Mouse (Mus musculus) lung, embryonic 14.5 days (tissue): ENCODE data around the gene 9130213A22Rik. TPM values are rescaled to one million over a fixed set of nuclear protein-coding genes. Genes with fewer than 3 reads are reported as not detected.

Source experiments
- ATAC-seq: fragments of 200-750 bp; cut with Nextera tagmentation; 2 replicates; pipeline ENCODE4 v1.8.0; 2017; ENCODE audit warnings: mild to moderate bottlenecking, moderate TSS enrichment, moderate library complexity; ENCODE audit not compliant: insufficient read depth
- DNase-seq: peaks from one replicate; pipeline ENCODE4 v3.0.0-alpha.2; 2015
- H3K27ac ChIP-seq: fragments of 300-500 bp; sonication (generic); 2 replicates; pipeline ENCODE4 v1.5.1; 2014; ENCODE audit warnings: low read depth, mild to moderate bottlenecking, moderate library complexity
- H3K27me3 ChIP-seq: fragments of 300-500 bp; sonication (generic); 2 replicates; pipeline ENCODE4 v1.6.1; 2014; ENCODE audit warnings: low read length, control low read depth; ENCODE audit not compliant: insufficient read depth
- H3K36me3 ChIP-seq: fragments of 300-500 bp; sonication (generic); 2 replicates; pipeline ENCODE4 v1.6.1; 2014; ENCODE audit warnings: control low read depth; ENCODE audit not compliant: insufficient read depth
- H3K4me1 ChIP-seq: fragments of 300-500 bp; sonication (generic); 2 replicates; pipeline ENCODE4 v1.6.1; 2014; ENCODE audit warnings: antibody characterized with exemption, control low read depth; ENCODE audit not compliant: insufficient read depth
- H3K4me2 ChIP-seq: fragments of 300-500 bp; sonication (generic); 2 replicates; pipeline ENCODE4 v1.6.1; 2014; ENCODE audit warnings: mild to moderate bottlenecking
- H3K4me3 ChIP-seq: fragments of 300-500 bp; sonication (generic); 2 replicates; pipeline ENCODE4 v1.5.1; 2014; ENCODE audit warnings: low read depth, low read length
- H3K9ac ChIP-seq: fragments of 300-500 bp; sonication (generic); 2 replicates; pipeline ENCODE4 v1.6.1; 2014
- H3K9me3 ChIP-seq: fragments of 300-500 bp; sonication (generic); 2 replicates; pipeline ENCODE4 v1.6.1; 2016; ENCODE audit warnings: low read depth, low read length, control low read depth
- CTCF ChIP-seq: IDR thresholded peaks from 2 replicates; pipeline ENCODE4 v1.5.1; 2016; ENCODE audit warnings: antibody characterized with exemption, low read depth
- WGBS: fragments of 180-500 bp; shearing (Covaris S2); extraction: QIAGEN DNeasy Blood & Tissue Kit; methylation state at CpG from one replicate; pipeline ENCODE4 v1.1.7; 2014; 5-methylcytosine and 5-hydroxymethylcytosine counted together
- polyA plus RNA-seq: library from polyadenylated mRNA; unstranded; fragments of >200 nt; fragmentation: Nextera tagmentation; extraction: Ambion mirVana; gene quantifications from 2 replicates; pipeline ENCODE4 v1.2.1, GENCODE M21; 2014

Gene 9130213A22Rik
- polyA plus RNA-seq, 1 experiment from 2014 or later: 0.41 TPM

DNA sequence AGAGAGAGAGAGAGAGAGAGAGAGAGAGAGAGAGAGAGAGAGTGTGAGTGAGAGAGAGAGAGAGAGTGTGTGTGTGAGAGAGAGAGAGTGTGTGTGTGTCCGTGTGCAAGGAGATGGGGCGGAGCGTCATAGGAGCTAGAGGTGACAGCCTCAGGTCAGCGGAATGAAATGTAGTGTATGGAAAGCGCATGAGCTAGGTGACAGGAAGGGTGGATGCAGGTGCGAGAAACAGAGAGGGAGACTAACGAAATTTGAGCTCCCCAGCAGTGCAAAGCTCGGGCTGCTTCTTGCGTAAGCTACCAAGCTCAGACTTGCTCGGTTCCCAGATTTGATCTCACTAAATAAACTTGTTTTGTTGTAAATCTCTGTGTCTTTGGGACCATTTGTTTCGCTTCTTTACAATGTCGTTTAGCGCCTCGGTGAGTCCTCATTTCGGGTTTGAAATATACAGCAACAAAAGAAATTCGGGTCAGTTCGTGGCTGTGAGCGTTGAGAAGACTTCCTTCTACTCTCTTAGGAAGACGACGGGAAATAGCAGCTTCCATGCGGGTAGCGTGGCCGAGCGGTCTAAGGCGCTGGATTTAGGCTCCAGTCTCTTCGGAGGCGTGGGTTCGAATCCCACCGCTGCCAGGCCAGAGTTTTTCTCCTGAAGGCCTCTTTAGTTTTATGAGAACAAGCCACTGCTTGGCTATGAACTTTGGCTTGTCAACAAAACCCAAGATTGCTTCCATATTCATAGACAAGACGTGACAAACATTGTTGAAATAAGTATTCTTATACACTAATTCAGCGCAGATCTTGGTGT is 1.5 kb upstream of the 9130213A22Rik start:
- peak overlapping the region; percentile 43; the same call in 1 of the 2 replicates for H3K27ac ChIP-seq
- WGBS: under 1% methylated on average over 31 of the region's 31 CpGs
- H3K9ac ChIP-seq: peak overlapping the region; percentile 40
- DNase-seq: peak; percentile 98
- no peaks in the 10 kb centered on the region for H3K36me3 ChIP-seq
- peak overlapping the region; percentile 74 for H3K4me3 ChIP-seq
- H3K9me3 ChIP-seq: no peaks in the 10 kb centered on the region
- peak; percentile 74 for ATAC-seq
- H3K27me3 ChIP-seq: no peaks in the 10 kb centered on the region
- H3K4me1 ChIP-seq: peaks cover 13% of the 10 kb centered on the region
- TF ChIP-seq CTCF: no peak
- peak overlapping the region; percentile 93 for H3K4me2 ChIP-seq

DNA sequence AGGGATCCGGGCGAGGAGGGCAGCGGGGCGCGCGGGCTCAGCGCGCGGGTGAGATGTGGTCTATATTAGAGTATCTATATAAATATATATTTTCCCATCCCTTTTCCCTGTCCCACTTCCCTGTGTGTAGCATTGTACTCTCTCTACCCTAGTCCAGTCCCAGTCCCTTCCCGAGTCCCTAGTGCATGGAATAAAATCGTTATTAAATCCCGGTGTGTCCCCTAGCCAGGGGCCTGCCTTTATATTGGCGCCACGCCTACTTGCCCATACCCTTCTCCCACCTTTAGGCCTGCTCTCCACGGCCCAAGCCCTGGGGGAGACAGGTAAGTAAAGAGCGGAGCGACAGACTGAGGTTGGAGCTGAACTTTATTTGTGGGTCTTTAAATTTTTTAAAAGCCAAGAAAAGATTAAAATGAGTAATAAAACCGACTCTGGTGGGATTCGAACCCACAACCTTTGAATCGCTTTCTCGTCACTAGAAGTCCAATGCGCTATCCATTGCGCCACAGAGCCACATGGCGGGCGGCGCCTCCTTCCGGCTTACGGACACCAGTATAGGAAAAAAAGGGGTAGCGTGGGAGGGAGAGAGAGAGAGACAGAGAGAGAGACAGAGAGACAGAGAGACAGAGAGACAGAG is 785 bp upstream of the 9130213A22Rik start:
- no peaks in the 10 kb centered on the region for H3K36me3 ChIP-seq
- under 1% methylated on average over 29 of the region's 29 CpGs for WGBS
- H3K9me3 ChIP-seq: no peaks in the 10 kb centered on the region
- peaks cover 13% of the 10 kb centered on the region for H3K4me1 ChIP-seq
- H3K27me3 ChIP-seq: no peaks in the 10 kb centered on the region
- peak; percentile 4; the same call in 1 of the 2 replicates for ATAC-seq
- H3K9ac ChIP-seq: peak overlapping the region; percentile 69
- no peak for TF ChIP-seq CTCF
- peak overlapping the region; percentile 74 for H3K4me3 ChIP-seq
- H3K4me2 ChIP-seq: peak overlapping the region; percentile 93
- DNase-seq: peak; percentile 96
- peak overlapping the region; percentile 89 for H3K27ac ChIP-seq

DNA sequence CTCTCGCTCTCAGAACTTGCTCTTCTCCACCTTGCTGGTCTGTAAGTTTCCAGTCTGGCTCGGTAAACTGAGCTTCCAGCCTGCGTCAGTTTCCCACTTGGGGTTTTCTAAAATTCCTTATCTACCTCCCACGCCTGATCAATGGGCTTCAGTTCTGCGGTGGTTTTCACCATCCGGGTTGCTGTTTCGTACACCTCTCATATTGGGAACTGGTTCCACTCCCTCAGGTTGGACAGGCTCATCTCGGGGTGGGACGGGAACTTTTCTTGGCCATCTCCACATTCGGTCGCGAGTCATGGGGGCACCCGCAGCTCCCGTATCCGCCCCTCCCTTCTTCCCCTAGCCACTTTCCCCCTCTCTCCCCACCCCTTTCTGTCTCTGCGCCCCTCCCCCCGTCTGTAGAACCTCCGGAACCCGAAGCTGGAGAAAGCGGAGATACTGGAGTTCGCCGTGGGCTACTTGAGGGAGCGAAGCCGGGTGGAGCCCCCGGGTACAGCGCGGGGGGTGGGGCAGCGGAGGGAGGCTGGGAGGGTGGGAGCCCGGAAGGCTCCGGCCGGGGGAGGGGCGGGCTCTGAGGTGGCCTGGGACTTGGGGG is 551 bp downstream of the 9130213A22Rik start:
- Histone ChIP-seq H3K27me3 (no peaks in the 10 kb centered on the region), H3K9ac (peak overlapping the region; percentile 69), H3K36me3 (no peaks in the 10 kb centered on the region), H3K27ac (peak overlapping the region; percentile 89; the same call in 1 of the 2 replicates), H3K4me2 (peak overlapping the region; percentile 93), H3K4me1 (peaks cover 13% of the 10 kb centered on the region), H3K9me3 (no peaks in the 10 kb centered on the region), H3K4me3 (peak overlapping the region; percentile 74)
- DNase-seq (peak; percentile 75), ATAC-seq (no peak)
- WGBS: under 1% methylated on average over 32 of the region's 32 CpGs
- TF ChIP-seq CTCF: no peak

DNA sequence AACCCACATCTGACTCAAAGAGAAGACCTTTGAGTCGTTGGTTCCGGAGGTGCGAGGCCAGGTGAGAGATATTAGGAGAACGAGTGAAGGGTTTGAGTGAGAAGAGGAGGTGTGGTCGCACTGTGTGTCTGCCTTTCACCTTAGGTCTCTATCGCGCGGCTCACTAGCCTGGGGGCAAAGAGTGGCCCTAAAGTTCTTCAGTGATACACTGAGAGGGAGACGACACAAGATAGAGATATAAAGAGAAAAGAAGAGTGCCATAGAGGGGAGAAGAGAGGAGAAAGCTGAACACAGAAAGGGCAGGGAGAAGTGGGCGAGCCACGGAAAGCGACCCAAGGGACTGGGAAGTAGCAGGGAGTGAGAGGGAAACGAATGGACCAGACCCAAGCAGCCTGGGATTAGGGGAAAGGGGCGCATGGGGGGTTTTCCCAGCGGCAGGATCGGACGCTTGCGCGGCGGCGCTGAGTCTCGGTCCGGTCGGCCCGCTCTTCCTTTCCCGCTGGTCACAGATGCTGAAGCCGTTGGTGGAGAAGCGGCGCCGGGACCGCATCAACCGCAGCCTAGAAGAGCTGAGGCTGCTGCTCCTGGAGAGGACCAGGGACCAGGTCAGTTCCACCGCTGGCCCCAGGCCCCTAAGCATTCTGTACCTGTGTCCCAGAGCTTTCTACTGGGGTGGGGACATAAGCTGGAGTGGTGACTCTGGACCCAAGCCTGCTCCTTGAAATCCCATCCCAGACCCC is 1.2 kb downstream of the 9130213A22Rik start:
- TF ChIP-seq CTCF: no peak
- H3K36me3 ChIP-seq: no peaks in the 10 kb centered on the region
- no peak overlapping the region for H3K27ac ChIP-seq
- peaks cover 7% of the 10 kb centered on the region for H3K4me1 ChIP-seq
- peak overlapping the region; percentile 69 for H3K9ac ChIP-seq
- peak overlapping the region; percentile 93 for H3K4me2 ChIP-seq
- H3K27me3 ChIP-seq: no peaks in the 10 kb centered on the region
- peak overlapping the region; percentile 74 for H3K4me3 ChIP-seq
- WGBS: under 1% methylated on average over 33 of the region's 33 CpGs
- no peaks in the 10 kb centered on the region for H3K9me3 ChIP-seq
- ATAC-seq (no peak), DNase-seq (peak; percentile 57)

DNA sequence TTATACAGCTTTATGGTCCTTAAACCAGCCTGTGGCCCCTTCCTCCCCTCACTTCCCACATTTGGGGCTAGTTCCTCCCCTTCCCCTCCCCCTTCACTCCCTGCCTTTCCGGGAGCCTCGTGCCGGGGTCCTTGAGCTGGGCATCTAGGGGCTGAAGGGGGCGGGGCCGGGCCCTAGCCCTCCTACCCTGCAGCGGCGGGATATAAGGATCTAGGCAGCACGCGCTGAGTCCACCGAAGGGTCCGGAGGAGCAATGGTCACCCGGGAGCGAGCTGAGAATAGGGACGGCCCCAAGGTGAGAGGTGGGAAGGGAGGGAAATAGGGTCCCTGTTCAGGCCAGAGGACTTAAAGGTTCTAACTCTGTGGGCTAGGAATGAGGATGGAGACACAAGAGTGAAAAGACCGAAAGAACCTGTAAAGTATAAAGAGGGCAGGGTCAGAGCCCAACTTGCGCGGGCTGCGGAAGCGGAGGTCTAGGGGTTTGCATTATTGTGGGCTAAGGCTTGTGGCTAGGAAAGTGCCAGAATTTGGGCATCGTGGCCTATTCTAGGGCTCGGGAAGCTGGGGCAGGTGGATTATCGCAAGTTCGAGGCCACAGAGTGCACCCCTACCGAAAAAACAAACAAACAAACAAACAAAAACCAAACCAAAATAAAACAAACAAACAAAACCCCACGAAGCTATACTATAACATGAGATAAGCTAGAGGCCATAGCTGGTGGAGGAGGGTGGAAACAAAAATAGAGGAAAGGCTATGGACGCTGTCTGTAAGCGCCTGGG is 2.0 kb downstream of the 9130213A22Rik start, which contains the start of gene Hes7:
Gene Hes7 (plus strand): TSS at position 184 of the 780 bp plus-strand sequence.
- WGBS: 2% methylated on average over 27 of the region's 27 CpGs
- H3K4me3 ChIP-seq: peak within 1 kb of the TSS; percentile 74
- no peaks in the 10 kb centered on the region for H3K27me3 ChIP-seq
- H3K9me3 ChIP-seq: no peaks in the 10 kb centered on the region
- TF ChIP-seq CTCF: no peak
- no peaks in the 10 kb centered on the region for H3K36me3 ChIP-seq
- H3K4me2 ChIP-seq: peak within 1 kb of the TSS; percentile 93
- peak within 1 kb of the TSS; percentile 69 for H3K9ac ChIP-seq
- ATAC-seq (no peak), DNase-seq (peak; percentile 61)
- no peak within 1 kb of the TSS for H3K27ac ChIP-seq
- peaks cover 7% of the 10 kb centered on the region for H3K4me1 ChIP-seq

DNA sequence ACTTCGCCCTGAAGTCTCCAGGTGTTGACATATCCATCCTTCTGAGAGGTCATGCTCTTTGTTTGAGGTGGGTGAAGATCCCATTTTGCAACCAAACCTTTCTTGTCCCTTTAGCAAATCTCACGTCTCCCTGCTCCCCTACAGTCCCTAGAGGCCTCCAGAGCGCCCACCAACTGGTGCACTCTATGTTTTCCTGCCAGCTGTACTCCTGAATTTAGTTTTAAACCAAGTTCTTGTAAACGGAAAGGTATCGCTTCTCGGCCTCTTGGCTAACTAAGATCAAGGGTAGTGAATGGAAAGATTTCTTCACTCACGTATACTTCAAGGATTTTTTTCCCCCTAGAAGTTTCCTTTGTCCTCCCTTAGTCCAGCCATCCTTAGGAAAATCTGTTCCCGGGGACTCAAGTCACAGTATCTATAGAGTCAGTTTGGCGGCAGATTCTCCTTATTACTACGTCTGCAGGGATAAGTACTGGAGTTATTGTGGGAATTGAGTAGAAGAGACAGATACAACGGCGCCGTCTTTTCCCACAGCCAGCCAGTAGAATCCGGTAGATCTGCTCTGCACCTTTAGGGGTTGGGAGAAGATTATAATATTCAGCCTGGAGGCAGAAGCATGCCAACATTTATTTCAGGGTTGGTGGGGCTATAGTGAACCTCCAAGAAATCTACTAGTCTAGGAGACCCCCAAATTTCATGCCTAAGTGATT is 2.8 kb downstream of the 9130213A22Rik start:
- H3K27me3 ChIP-seq: no peaks in the 10 kb centered on the region; the same call in 1 of the 2 replicates
- peaks cover 7% of the 10 kb centered on the region for H3K4me1 ChIP-seq
- H3K4me3 ChIP-seq: peak overlapping the region; percentile 74
- H3K9me3 ChIP-seq: no peaks in the 10 kb centered on the region
- DNase-seq (peak; percentile 20), ATAC-seq (no peak)
- TF ChIP-seq CTCF: no peak
- peak overlapping the region; percentile 31; the same call in 1 of the 2 replicates for H3K9ac ChIP-seq
- no peaks in the 10 kb centered on the region for H3K36me3 ChIP-seq
- 32% methylated on average over 14 of the region's 14 CpGs for WGBS
- H3K4me2 ChIP-seq: peak overlapping the region; percentile 93
- no peak overlapping the region for H3K27ac ChIP-seq
